Mouse (Mus musculus) brain, adult 2 months (tissue): ENCODE data around the gene Mon1a.
A peak's percentile ranks its signal among the peaks of the same experiment; 100 is the strongest.

Source experiments
- DNase-seq: peaks from one replicate; pipeline ENCODE4 v3.0.0; 2011; ENCODE audit warnings: low read depth, low spot score

The Mon1a gene

GRCm38 (mm10) chr9:107908410-107909158, 20.6 kb downstream of the Mon1a start:
- no peak for DNase-seq

DNA sequence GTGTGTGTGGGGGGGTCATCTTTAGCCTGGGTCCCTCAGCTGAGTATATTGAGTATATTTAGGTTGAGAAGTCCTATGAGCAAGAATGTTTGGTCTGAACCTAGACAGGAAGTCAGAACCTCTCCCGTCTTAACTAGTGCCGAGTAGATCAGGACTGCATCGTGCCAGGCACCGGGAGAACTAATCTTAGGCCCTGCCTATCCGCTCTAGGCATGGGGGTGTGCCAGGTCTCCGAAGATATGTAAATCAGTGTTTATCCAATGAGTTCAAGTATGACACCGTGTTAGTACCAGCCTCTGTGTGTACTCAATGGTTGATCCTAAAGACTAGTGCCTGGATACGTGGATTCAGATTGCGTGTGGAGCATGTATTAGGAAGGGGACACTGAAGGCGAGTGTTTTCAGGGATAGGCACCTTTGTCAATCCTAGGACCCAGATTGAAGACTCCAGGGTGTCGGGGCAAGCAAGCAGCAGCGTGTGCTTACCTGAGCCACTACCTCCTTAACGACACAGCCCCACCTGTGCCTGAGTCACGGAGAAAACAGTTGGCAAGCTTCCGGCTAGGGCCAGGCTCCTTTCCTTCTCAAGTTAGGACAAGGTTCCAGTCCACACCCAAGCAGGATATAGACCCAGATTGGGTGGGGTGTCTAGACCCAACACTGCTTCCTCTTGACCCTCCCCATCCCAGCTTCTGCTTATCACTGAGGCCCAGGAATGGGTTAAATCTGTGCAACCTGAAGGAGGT, 22.2 kb downstream of the Mon1a start:
- no peak for DNase-seq

DNA sequence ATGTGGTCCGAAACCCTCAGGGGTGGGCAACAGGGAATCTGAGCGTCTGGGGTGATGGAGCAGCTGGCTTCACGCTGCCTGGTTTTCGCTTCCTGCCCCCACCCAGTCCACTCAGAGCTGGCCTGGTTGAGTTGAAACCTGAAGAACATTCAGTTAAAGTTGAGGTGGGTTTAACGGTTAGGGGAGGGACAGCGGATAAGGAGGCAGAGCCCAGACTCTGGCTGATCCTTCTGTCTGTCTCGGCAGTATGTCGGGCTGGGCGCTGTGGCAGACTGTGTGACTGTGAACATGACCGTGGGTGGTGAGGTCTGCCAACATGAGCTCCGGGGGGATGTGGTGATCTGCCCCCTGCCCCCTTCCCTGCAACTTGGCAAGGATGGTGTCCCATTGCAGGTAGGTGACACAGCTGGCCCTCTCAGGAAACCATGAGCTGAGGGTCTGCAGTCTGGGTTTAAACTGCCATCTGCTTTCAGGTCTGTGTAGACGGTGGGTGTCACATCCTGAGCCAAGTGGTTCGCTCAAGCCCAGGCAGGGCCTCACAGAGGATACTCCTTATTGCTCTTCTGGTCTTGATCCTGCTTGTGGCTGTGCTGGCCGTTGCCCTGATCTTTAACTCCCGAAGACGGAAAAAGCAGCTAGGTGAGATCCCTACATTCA, 26.9 kb downstream of the Mon1a start:
- no peak for DNase-seq

DNA sequence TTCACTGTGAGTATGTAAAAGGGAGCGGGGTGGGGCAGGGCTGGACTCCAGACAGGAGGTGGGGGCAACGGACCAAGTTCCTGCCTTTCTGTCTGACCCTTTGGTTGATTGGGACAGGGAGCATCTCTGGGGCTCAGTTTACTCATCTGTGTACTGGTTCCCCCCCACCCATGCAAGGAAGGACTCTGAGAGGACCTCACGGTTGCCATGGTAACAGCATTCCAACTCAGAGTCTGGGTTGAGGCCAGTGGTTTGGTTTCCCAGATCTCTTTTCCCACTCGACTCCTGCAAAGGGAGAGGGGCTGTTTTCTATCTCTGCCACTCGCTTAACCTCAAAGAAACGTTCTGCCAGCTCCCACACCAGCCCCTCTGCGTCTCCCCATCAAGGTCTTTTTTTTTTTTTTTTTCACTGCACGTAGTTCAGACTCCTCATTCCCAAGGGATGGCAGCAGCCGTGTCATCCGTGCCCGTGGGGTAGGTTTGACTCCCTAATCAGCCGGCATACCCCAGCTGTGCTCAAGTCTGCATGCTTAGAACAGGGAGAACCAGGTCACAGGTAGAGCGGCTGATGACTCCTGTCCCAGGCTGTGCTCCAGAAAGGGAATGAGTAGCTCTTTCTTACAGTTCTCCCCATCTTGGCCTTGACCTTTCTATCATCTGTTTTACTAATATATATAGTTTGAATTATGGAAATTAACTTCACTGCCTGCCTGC, 30.1 kb downstream of the Mon1a start:
- DNase-seq, result peak; percentile 78

- DNase-seq, result peak; percentile 61
Measured at GRCm38 (mm10) chr9:107918884-107919283, 30.9 kb downstream of the Mon1a start.

- no peak for DNase-seq
Measured at GRCm38 (mm10) chr9:107919441-107919840, 31.5 kb downstream of the Mon1a start.

GRCm38 (mm10) chr9:107923021-107923420, 35.1 kb downstream of the Mon1a start:
- DNase-seq, result peak; percentile 39

GRCm38 (mm10) chr9:107923956-107924355, 36.0 kb downstream of the Mon1a start:
- peak; percentile 76 for DNase-seq

GRCm38 (mm10) chr9:107925251-107925650, 37.3 kb downstream of the Mon1a start:
- no peak for DNase-seq

- peak; percentile 72 for DNase-seq
Measured at GRCm38 (mm10) chr9:107926920-107927420, 39.0 kb downstream of the Mon1a start.

DNA sequence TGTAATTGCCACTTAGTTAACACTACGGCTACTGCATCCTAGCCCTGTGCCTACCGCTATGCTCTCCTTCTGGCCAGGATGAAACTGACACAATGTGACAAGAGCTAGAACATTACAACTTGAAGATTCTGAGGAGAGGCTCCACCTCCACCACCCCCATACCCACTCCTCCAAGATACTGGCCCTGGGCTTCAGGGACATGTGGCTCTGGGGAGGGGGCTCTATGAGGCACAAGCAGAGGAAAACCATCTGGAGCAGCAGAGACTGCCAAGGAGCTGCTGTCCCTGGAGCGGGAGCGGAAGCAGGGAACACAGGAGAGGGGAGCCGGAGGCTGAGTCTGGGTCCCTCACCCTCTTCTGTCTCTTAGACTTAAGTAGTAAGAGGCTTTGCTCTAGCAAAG, 39.8 kb downstream of the Mon1a start:
- DNase-seq, result no peak

DNA sequence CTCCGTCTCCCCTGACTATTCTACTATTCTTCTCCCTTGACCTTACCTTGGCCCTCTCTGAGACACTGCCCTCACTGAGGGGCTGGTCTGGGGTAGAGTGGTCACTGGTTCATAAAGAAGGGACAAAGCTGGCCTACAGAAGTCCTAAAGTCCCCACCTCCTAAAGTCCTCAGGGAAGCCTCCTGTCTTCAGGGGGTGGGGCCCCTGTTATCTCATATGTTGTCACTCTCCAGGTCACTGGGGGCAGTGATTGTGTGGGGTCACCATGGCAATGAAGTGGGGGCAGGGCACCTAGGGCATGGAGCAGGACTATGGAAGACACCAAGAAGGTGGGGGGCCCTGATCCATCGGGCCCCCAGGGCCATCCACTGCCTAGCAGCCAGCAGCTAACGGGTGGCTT, 40.2 kb downstream of the Mon1a start, which contains the start of gene Actl11:
Actl11 (plus strand) TSS at position 301 of the 400 bp plus-strand sequence.
- DNase-seq, result no peak

DNA sequence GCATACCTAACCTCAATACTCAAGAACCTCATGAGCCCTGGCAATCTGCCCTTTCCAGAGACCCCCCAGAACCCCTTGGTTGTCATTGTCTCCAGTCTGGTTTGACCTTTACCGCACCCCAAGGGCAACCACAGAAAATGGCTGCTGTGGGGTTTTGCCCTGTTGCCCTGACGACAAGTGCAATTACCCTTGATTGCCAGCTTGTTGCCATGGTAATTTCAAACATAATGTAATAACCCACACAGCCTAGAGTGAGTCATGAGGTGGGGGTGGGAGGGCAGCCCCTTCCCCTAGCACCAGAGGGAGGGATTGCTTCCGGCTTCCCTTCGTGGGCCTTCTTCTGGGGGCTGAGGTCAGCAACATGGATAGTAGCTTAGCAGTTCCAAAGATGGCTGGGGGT, 44.3 kb downstream of the Mon1a start:
- peak; percentile 59 for DNase-seq

DNA sequence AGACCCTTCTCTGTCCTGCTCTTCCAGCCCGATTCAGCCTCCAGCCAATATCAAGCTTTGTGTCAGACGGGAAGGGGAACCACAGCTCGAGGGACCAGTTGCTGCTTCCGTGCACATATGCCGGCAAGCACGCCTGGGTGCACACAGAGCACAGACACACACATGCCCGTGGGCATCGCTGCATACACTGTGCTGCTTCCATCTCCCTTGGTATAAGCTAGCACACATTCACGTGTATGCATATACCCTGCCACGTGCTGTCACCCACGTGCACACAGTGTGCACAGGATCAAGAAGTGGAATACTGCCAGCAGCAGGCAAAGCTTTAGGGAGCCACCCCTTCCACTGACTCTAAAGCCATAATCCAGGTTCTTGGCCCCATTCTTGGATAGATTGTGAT, 46.2 kb downstream of the Mon1a start:
- DNase-seq, result peak; percentile 70

- DNase-seq, result no peak
Measured at GRCm38 (mm10) chr9:107935374-107935773, 47.4 kb downstream of the Mon1a start, which contains the start of gene Camkv. Camkv (plus strand) TSS chr9:107935674.

GRCm38 (mm10) chr9:107935790-107936214, 47.9 kb downstream of the Mon1a start:
- DNase-seq, result peak; percentile 68

DNA sequence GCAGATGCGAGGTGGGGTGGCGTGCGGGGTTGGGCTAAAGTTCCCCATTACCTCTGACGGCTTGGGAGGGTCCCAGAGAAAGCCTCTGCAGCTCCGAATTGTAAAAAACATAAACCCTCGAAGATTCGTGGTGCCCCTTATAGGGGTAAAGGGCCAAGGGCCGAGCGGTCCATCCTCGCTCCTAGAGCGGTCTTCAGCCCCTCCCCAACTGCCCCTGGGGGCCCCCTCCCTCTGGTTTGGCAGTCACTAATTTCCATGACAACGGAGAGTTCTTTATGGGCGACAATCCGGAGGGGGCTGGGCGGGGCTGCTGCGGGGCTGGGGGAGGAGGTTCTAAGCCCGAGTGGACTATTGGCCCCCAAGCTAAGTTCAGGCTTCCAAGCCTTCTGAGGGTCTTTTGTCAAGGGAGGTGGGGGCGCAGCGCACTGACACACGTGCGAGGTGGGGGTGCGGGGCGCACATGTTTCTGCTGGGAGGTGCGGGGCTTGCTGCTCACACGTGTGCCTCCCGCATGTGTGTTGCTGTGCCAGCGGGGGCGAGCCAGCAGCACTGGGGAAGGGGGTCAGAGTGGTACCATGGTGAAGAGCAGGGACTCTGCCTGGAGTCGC, 48.4 kb downstream of the Mon1a start:
- DNase-seq, result peak; percentile 69

- no peak for DNase-seq
Measured at GRCm38 (mm10) chr9:107936831-107937230, 48.9 kb downstream of the Mon1a start.

GRCm38 (mm10) chr9:107947241-107948194, 59.6 kb downstream of the Mon1a start:
- peak; percentile 82 for DNase-seq
